Mouse (Mus musculus): Measurements from ENCODE around the gene Tmem30b. TPM values are rescaled to one million over a fixed set of nuclear protein-coding genes. Genes with fewer than 3 reads are reported as not detected.

Tmem30b gene
- total RNA-seq, 1 experiment from 2014 or later, result not detected

DNA sequence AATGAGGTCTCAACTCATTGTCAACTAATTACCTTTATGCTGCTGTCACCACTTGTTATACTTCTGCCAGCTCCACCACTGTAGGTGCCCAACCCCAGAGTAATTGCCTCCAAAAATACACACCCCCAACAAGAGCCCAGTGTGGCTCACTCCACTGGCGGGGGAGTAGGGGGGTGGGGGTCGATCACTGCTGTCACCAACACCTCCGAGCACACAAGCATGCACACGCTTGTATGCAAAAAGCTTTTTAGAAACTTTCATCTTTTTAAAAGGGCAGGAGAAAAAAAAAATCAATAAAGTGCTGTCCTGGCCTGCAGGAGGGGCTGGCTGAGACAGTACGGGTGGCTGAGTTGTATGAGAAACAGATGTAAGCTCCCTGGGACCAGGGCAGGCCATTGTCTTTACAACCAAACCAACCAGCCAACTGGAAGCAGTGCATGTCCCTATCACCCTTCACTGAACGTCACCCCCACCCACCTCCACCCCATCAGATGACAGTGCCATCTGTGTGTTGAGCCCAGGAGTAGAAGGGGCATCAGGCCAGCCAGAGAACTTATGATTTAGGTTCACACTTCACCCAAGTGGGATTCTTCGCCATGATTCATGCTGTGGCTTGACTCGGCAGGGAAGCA, 20.8 kb downstream of the Tmem30b start:
- ATAC-seq (replicated peaks; ENCODE audit: insufficient number of reproducible peaks, low FRiP score, low TSS enrichment, poor library complexity, severe bottlenecking), result no peak

DNA sequence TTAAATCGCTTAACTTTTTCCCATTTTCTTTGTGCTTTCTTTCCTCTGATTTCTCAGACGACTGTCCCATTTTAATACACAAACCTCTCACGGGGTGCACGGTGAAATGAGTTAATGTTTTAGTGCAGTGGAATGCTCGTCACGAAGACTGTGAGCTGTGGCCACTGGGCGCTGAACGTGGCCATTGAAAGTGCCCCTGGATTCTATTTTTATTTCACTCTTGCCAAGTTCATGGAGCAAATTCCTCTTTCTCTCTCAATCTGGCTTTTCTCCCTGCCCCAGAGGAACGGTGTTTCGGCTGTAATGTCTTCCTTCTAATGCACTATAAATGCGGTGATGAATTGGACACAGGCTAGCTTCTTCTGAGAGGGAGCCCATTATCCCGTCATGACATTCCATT, 23.1 kb downstream of the Tmem30b start:
- ATAC-seq (replicated peaks; ENCODE audit: insufficient number of reproducible peaks, low FRiP score, low TSS enrichment, poor library complexity, severe bottlenecking), result no peak

- ATAC-seq (replicated peaks; ENCODE audit: insufficient number of reproducible peaks, low FRiP score, low TSS enrichment, poor library complexity, severe bottlenecking), result no peak
These were observed 24.2 kb downstream of the Tmem30b start for GRCm38 (mm10) chr12:73521944-73522343.

DNA sequence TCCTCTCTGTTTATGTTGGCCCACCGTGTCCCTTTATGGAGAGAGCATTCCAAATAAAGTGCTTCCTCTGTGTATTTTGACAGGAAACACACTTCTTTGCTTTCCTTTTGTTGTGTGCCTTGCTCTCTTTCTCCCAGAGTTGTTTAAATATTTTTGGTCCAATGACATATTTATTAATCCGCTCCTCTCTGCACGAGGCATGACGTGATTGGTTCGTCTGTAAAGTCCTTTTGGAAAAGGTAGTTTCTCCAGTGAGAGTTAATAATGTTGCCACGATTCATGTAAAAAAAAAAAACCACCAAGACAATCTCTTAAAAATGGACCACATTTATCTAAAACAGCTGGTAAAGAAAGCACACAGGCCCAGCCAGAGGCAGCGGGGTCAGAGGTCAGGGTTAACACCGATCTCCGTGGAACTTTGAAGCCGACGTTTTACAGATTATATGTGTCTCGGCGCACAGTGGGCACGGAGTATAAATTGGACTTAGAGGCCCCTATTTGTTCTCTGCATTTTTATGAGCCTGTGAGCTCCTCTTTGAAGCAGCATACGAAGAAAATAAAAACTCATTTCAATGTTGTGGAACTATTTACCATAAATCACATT, 24.9 kb downstream of the Tmem30b start:
- ATAC-seq (replicated peaks; ENCODE audit: insufficient number of reproducible peaks, low FRiP score, low TSS enrichment, poor library complexity, severe bottlenecking), result no peak

- no peak for ATAC-seq (replicated peaks; ENCODE audit: insufficient number of reproducible peaks, low FRiP score, low TSS enrichment, poor library complexity, severe bottlenecking)
These were observed 28.4 kb downstream of the Tmem30b start for GRCm38 (mm10) chr12:73517768-73518167.

- 0 out of 2 replicates have a peak, but pooled peaks have one; percentile 51 for ATAC-seq (replicated peaks; ENCODE audit: insufficient number of reproducible peaks, low FRiP score, low TSS enrichment, poor library complexity, severe bottlenecking)
These were observed 29.0 kb downstream of the Tmem30b start for GRCm38 (mm10) chr12:73517022-73517709.

- ATAC-seq (replicated peaks; ENCODE audit: insufficient number of reproducible peaks, low FRiP score, low TSS enrichment, poor library complexity, severe bottlenecking), result no peak
These were observed 29.7 kb downstream of the Tmem30b start for GRCm38 (mm10) chr12:73516516-73516915.

- ATAC-seq (replicated peaks; ENCODE audit: insufficient number of reproducible peaks, low FRiP score, low TSS enrichment, poor library complexity, severe bottlenecking), result no peak
These were observed 31.5 kb downstream of the Tmem30b start for GRCm38 (mm10) chr12:73514722-73515121.

DNA sequence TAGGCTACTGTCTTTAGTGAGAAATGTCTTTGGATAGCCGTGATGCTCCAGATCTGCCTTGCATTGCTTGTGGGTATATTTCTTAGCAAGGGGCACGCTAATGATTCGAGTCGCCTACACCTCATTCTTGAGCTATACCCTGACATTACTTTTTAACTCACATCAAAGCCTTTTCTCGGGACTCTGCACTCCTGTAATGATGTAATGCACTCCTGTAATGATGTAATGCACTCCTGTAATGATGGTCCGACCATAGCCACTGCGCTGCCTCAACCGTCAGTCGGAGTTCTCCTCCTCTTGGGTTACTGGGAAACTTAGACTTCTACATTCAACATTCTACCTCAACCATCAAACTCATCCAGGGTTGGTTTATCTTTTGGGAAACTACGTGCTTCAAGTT, 32.2 kb downstream of the Tmem30b start:
- ATAC-seq (replicated peaks; ENCODE audit: insufficient number of reproducible peaks, low FRiP score, low TSS enrichment, poor library complexity, severe bottlenecking), result no peak

GRCm38 (mm10) chr12:73511467-73512047, 34.6 kb downstream of the Tmem30b start:
- no peak for ATAC-seq (replicated peaks; ENCODE audit: insufficient number of reproducible peaks, low FRiP score, low TSS enrichment, poor library complexity, severe bottlenecking)

DNA sequence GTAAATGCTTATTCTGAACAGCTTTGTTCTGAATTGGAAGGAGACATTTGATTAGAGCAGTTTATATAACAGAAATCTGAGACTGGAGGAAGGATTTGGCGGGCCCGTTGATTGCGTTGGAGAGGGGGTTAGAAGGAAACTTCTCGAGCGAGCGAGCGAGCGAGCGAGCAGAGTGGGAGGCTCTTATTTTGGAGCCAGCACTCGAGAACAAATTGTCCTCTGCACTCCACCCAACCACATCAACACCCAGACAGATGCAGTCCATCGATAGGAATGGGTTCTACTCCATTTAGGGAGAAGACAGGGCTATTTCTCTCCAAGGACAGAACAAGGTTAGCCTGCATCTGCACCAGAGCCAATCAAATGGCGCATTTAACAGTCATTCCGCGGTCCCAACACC, 39.1 kb downstream of the Tmem30b start:
- no peak for ATAC-seq (replicated peaks; ENCODE audit: insufficient number of reproducible peaks, low FRiP score, low TSS enrichment, poor library complexity, severe bottlenecking)

DNA sequence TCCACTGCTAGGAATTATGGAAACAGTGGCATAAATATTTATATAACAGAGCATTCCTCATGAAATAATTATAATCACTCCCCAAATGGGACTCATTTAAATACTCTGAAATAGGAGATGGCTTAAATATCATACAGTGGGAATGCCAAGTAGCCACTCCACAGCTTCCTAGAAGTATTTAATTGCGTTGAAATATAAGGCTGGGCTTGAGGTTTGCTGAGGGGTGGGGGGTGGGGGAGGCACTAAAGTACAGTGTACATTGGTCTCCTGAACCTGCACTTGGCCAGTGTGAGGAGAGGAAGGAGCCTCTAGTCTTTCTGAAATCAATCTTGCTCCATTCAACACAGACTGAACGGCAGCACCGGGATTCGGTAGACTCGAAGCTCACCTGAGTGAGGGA, 39.5 kb downstream of the Tmem30b start:
- no peak for ATAC-seq (replicated peaks; ENCODE audit: insufficient number of reproducible peaks, low FRiP score, low TSS enrichment, poor library complexity, severe bottlenecking)

GRCm38 (mm10) chr12:73500689-73501326, 45.4 kb downstream of the Tmem30b start:
- ATAC-seq (replicated peaks; ENCODE audit: insufficient number of reproducible peaks, low FRiP score, low TSS enrichment, poor library complexity, severe bottlenecking), result no peak

DNA sequence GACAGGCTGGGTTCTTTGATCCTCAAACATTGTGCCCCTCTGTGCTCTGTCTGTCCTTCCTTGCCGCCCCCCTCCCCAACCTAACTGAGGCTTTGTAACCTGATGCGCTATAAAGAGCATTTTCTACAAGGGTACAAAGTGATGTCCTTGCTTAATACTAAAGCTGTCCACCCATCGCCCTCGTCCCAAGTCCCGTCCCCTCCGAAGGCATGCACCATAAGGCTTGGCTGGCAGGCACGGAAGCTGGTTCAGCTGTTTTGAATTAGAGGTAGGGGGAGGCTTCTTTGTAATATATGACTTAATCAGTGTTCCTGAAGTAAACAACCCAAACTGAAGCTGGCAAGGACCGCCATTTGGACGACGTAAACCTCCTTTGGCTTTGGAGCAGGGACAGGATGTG, 51.0 kb downstream of the Tmem30b start:
- no peak for ATAC-seq (replicated peaks; ENCODE audit: insufficient number of reproducible peaks, low FRiP score, low TSS enrichment, poor library complexity, severe bottlenecking)

DNA sequence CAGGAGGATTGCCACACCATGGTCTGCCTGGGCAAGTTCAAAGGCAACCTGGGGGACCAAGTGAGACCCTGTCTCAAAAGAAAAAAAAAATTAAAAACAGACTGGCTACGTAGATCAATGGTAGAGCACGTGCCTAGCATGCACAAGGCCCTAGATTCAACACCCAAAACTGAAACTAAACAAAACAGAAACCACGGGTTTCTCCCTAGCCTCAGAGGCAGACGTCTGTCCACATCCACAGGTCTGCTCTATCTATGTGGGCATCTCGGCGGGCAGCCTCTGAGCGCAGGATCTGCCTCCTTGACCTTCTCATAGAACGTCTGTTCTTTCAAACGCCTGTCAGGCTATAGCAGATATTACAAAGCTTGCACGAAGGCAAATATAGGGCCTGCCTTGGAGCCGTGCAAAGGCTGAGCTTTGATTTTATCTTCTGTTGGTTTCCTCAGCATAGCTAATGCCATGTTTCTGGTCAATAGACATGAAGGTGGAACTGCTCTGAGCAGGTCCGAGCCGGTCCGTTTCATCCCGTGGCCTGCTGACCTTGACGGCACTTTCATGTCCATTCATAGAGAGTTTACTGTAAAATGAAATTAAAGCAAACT, 52.2 kb downstream of the Tmem30b start:
- no peak for ATAC-seq (replicated peaks; ENCODE audit: insufficient number of reproducible peaks, low FRiP score, low TSS enrichment, poor library complexity, severe bottlenecking)

All from monocyte, adult 5-6 weeks (primary cell).